Mouse (Mus musculus) left cerebral cortex, adult 9 months (tissue): ENCODE results near the gene Plppr2.

Source experiments
- DNase-seq, 2 experiments: peaks; one replicate each; pipeline ENCODE4 v3.0.0; 2022; ENCODE audit warnings: low spot score in 2 of 2

The Plppr2 gene

GRCm38 (mm10) chr9:21961366-21961980 is 24.6 kb downstream of the Plppr2 start:
- DNase-seq, result no peak

GRCm38 (mm10) chr9:21962010-21962409 is 25.2 kb downstream of the Plppr2 start:
- no peak for DNase-seq

GRCm38 (mm10) chr9:21962416-21963059 is 25.7 kb downstream of the Plppr2 start:
- DNase-seq, result peak in 1 of 2 experiments; percentile 77

GRCm38 (mm10) chr9:21963417-21963816 is 26.6 kb downstream of the Plppr2 start, which contains the start of gene Epor:
Gene Epor, minus strand, starts transcription at chr9:21963506.
- no peak for DNase-seq

- no peak for DNase-seq
Observed at GRCm38 (mm10) chr9:21968883-21969282, 32.0 kb downstream of the Plppr2 start.

GRCm38 (mm10) chr9:21969304-21969703 is 32.5 kb downstream of the Plppr2 start:
- no peak for DNase-seq

GRCm38 (mm10) chr9:21976626-21977175 is 39.9 kb downstream of the Plppr2 start:
- DNase-seq, result no peak

- DNase-seq, result no peak
Observed at GRCm38 (mm10) chr9:21977331-21977730, 40.5 kb downstream of the Plppr2 start.

GRCm38 (mm10) chr9:21977972-21978371 is 41.1 kb downstream of the Plppr2 start:
- DNase-seq, result no peak

- DNase-seq, result no peak
Observed at GRCm38 (mm10) chr9:21978398-21979128, 41.7 kb downstream of the Plppr2 start.

- no peak for DNase-seq
Observed at GRCm38 (mm10) chr9:21983911-21984310, 47.1 kb downstream of the Plppr2 start.

GRCm38 (mm10) chr9:21987592-21988342 is 50.9 kb downstream of the Plppr2 start:
- no peak for DNase-seq

GRCm38 (mm10) chr9:21988421-21989101 is 51.7 kb downstream of the Plppr2 start:
- DNase-seq, result no peak

- no peak for DNase-seq
Observed at GRCm38 (mm10) chr9:21989230-21990110, 52.6 kb downstream of the Plppr2 start, which contains the start of gene Rgl3. Gene Rgl3, minus strand, starts transcription at chr9:21989446.

GRCm38 (mm10) chr9:21992227-21992626 is 55.4 kb downstream of the Plppr2 start:
- DNase-seq, result no peak

- DNase-seq, result no peak
Observed at GRCm38 (mm10) chr9:21996178-21996867, 59.5 kb downstream of the Plppr2 start.
